Mouse (Mus musculus): Measurements from ENCODE around the gene Gas6. TPM values are rescaled to one million over a fixed set of nuclear protein-coding genes. Genes with fewer than 3 reads are reported as not detected.
A peak's percentile ranks its signal among the peaks of the same experiment; 100 is the strongest.

Gas6 gene
- polyA plus RNA-seq (2016; fragmentation: Nextera tagmentation; extraction: Ambion mirVana) = 20.8 and 22.7 TPM in 2 replicates

GRCm38 (mm10) chr8:13493858-13494631, at the start of gene Gas6:
Gene Gas6, minus strand, starts transcription at chr8:13494490.
- Histone ChIP-seq H3K36me3 (no peaks in the 10 kb centered on the region), H3K27me3 (peaks cover 43% of the 10 kb centered on the region), H3K9ac (peak within 1 kb of the TSS; percentile 63), H3K4me2 (replicated peaks) (peak within 1 kb of the TSS; percentile 90), H3K27ac (no peak within 1 kb of the TSS), H3K9me3 (replicated peaks) (no peaks in the 10 kb centered on the region), H3K4me1 (peaks cover 16% of the 10 kb centered on the region), H3K4me3 (peak within 1 kb of the TSS; percentile 56)
- WGBS = 3% methylated on average over 62 of the region's 64 CpGs
- ATAC-seq (ENCODE audit: low FRiP score) = peak; percentile 85

- no peaks in the 10 kb centered on the region; the same call in 1 of the 2 replicates for H3K4me1 ChIP-seq
- ATAC-seq (ENCODE audit: low FRiP score) = no peak
- H3K9ac ChIP-seq = no peak overlapping the region
- H3K4me3 ChIP-seq = no peak overlapping the region
- no peak overlapping the region for H3K4me2 ChIP-seq (replicated peaks)
- WGBS = 72% methylated on average over 5 of the region's 5 CpGs
- no peaks in the 10 kb centered on the region for H3K36me3 ChIP-seq
- no peaks in the 10 kb centered on the region for H3K27me3 ChIP-seq
- peaks cover 8% of the 10 kb centered on the region; the same call in 1 of the 2 replicates for H3K9me3 ChIP-seq (replicated peaks)
- H3K27ac ChIP-seq = no peak overlapping the region
These were observed 47.2 kb upstream of the Gas6 start for GRCm38 (mm10) chr8:13541526-13541925.

DNA sequence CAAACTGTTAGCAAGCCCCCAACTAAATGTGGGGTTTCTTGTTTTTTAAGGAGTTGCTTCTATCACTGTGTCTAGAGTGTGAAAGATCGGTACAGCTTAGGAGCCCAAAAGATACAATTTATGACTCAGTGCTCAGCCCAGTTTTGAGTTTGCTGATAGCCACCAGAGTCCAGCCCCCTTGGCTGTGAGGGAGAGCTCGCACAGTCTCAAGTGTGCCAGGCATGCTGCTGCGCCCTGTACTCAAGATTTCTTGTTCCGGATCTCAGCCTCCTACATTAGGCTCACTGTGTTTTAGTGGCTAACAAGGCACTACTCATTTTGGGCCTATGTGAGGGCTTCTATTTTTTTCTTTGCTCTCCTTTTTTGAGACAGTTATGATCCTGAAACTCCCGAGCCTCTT, 45.8 kb upstream of the Gas6 start:
- 89% methylated on average over 5 of the region's 5 CpGs for WGBS
- no peaks in the 10 kb centered on the region for H3K27me3 ChIP-seq
- 0 out of 2 replicates have a peak, but pooled peaks cover 3% of the 10 kb centered on the region for H3K9me3 ChIP-seq (replicated peaks)
- no peak overlapping the region for H3K9ac ChIP-seq
- no peak overlapping the region for H3K4me2 ChIP-seq (replicated peaks)
- no peak for ATAC-seq (ENCODE audit: low FRiP score)
- no peak overlapping the region for H3K4me3 ChIP-seq
- no peak overlapping the region for H3K27ac ChIP-seq
- no peaks in the 10 kb centered on the region; the same call in 1 of the 2 replicates for H3K4me1 ChIP-seq
- no peaks in the 10 kb centered on the region for H3K36me3 ChIP-seq

- no peak for ATAC-seq (ENCODE audit: low FRiP score)
These were observed 44.5 kb upstream of the Gas6 start for GRCm38 (mm10) chr8:13538821-13539220.

GRCm38 (mm10) chr8:13537102-13537501, 42.8 kb upstream of the Gas6 start:
- Histone ChIP-seq H3K9me3 (replicated peaks) (no peaks in the 10 kb centered on the region), H3K9ac (no peak overlapping the region), H3K4me3 (no peak overlapping the region), H3K27ac (no peak overlapping the region), H3K4me2 (replicated peaks) (no peak overlapping the region), H3K36me3 (no peaks in the 10 kb centered on the region), H3K27me3 (no peaks in the 10 kb centered on the region), H3K4me1 (no peaks in the 10 kb centered on the region; the same call in 1 of the 2 replicates)
- ATAC-seq (ENCODE audit: low FRiP score) = no peak
- WGBS = 44% methylated on average over 2 of the region's 2 CpGs

More at GRCm38 (mm10) chr8:13538821-13539220, 44.5 kb upstream of the Gas6 start:
- H3K4me3 ChIP-seq = no peak overlapping the region
- H3K4me2 ChIP-seq (replicated peaks) = no peak overlapping the region
- H3K4me1 ChIP-seq = no peaks in the 10 kb centered on the region; the same call in 1 of the 2 replicates
- H3K36me3 ChIP-seq = no peaks in the 10 kb centered on the region
- H3K9ac ChIP-seq = no peak overlapping the region
- WGBS = 60% methylated on average over 6 of the region's 6 CpGs
- H3K27me3 ChIP-seq = no peaks in the 10 kb centered on the region
- H3K27ac ChIP-seq = no peak overlapping the region
- no peaks in the 10 kb centered on the region for H3K9me3 ChIP-seq (replicated peaks)

DNA sequence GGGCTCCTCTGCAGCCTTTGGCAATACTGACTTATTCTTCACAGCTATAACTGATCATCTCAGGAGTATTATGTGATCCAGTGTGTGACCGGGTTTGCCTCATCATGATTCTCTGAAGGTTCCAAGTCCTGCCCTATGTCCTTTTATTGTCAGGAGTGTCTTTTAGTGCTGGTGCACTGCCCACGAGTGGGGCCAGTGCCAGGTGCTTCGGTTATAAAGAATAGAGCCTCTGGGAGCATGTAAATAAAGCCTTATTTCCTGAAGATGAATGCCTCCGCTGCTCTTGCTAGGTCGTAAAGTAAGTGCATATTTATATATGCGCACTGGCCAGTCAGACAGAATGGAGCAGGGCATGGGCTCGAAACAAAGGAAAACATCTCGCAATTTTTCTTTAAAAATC, 38.8 kb upstream of the Gas6 start:
- no peaks in the 10 kb centered on the region for H3K36me3 ChIP-seq
- WGBS = 85% methylated on average over 8 of the region's 8 CpGs

DNA sequence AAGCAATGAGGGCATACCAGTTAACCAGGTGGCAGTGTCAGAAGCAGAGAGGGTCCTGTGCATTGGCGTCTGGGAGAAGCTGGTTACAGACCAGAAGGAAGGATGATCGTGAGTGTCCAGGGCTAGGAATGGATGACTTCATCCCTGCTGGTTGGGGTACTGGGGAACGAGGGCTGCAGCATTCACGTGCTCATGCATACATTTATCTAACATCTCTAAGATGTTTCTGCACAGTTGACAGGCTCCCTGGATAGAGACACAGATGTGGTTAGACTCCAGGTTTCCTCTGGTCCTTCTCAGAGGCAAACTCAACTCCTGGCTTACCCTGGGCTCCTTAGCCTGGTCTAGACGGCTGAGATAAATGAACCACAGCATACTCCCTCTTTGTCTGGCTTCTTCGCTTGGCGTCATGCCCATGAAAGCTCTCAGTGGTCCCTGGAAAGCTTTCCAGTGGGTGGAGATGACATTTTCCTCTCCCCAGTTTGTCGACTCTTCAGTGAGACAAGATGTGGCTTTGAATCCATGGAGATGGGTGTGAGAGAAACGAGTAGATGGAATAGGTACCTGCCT, 37.4 kb upstream of the Gas6 start:
- no peaks in the 10 kb centered on the region; the same call in 1 of the 2 replicates for H3K9me3 ChIP-seq (replicated peaks)
- no peak overlapping the region for H3K27ac ChIP-seq
- H3K9ac ChIP-seq = no peak overlapping the region
- H3K4me3 ChIP-seq = no peak overlapping the region
- no peaks in the 10 kb centered on the region for H3K27me3 ChIP-seq
- peaks cover 16% of the 10 kb centered on the region for H3K4me1 ChIP-seq
- H3K36me3 ChIP-seq = no peaks in the 10 kb centered on the region
- H3K4me2 ChIP-seq (replicated peaks) = no peak overlapping the region
- ATAC-seq (ENCODE audit: low FRiP score) = no peak
- 69% methylated on average over 9 of the region's 9 CpGs for WGBS

More for the DNA sequence above, 38.8 kb upstream of the Gas6 start:
- Histone ChIP-seq H3K4me3 (no peak overlapping the region), H3K27me3 (no peaks in the 10 kb centered on the region), H3K4me1 (peaks cover 16% of the 10 kb centered on the region), H3K9ac (no peak overlapping the region), H3K9me3 (replicated peaks) (no peaks in the 10 kb centered on the region), H3K4me2 (replicated peaks) (no peak overlapping the region), H3K27ac (no peak overlapping the region)
- ATAC-seq (ENCODE audit: low FRiP score) = no peak

DNA sequence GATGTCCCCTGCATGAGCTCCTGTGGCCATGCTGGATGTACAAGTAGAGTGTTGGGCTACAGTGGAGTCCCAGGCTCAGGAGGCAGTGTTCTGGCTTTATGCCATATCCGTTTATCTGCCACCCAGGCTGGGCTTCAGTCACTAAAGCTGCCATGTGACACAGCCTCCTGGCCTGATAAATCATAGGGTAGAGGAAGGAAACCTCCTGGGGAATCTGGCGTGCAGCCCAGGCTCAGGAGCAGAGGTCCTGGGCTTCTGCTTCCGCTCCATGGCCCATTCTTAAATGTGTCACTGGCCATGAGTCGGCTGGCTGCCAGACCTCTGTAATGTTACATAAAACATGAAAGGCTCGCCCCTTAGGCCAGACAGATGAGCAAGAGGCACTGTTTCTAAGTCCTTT, 36.7 kb upstream of the Gas6 start:
- Histone ChIP-seq H3K36me3 (no peaks in the 10 kb centered on the region), H3K27me3 (no peaks in the 10 kb centered on the region), H3K4me2 (replicated peaks) (no peak overlapping the region), H3K9me3 (replicated peaks) (no peaks in the 10 kb centered on the region; the same call in 1 of the 2 replicates), H3K27ac (no peak overlapping the region), H3K9ac (no peak overlapping the region), H3K4me3 (no peak overlapping the region), H3K4me1 (peaks cover 16% of the 10 kb centered on the region)
- 45% methylated on average over 5 of the region's 5 CpGs for WGBS
- ATAC-seq (ENCODE audit: low FRiP score) = peak; percentile 48; the same call in 1 of the 2 replicates

GRCm38 (mm10) chr8:13530401-13530800, 36.1 kb upstream of the Gas6 start:
- H3K27ac ChIP-seq = no peak overlapping the region
- ATAC-seq (ENCODE audit: low FRiP score) = no peak
- no peaks in the 10 kb centered on the region; the same call in 1 of the 2 replicates for H3K9me3 ChIP-seq (replicated peaks)
- H3K4me1 ChIP-seq = peaks cover 16% of the 10 kb centered on the region
- H3K27me3 ChIP-seq = no peaks in the 10 kb centered on the region
- no peak overlapping the region for H3K9ac ChIP-seq
- no peaks in the 10 kb centered on the region for H3K36me3 ChIP-seq
- no peak overlapping the region for H3K4me2 ChIP-seq (replicated peaks)
- H3K4me3 ChIP-seq = no peak overlapping the region
- 88% methylated on average over 3 of the region's 3 CpGs for WGBS

DNA sequence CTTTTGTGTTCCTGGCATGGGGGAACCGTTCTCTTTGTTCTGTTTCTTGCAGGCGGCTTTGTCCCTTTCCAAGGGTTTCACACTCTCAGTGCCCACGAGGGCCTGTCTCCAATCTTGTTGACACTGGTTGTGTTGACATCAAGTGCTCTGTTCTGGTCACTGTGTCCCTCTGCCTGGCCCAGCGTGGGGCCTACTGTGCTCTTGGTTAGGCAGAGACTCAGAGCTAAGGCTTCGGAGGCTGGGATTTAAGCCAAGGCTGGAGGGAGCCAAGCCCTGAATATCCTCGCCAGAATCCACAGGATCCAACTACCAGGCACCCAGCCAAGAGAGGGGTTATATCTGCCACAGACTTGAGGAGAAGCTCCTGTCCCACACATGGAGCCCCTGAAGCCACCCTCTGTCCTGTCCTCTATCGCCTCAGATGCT, 35.6 kb upstream of the Gas6 start:
- H3K9me3 ChIP-seq (replicated peaks) = no peaks in the 10 kb centered on the region; the same call in 1 of the 2 replicates
- no peak overlapping the region for H3K4me3 ChIP-seq
- peaks cover 16% of the 10 kb centered on the region for H3K4me1 ChIP-seq
- H3K4me2 ChIP-seq (replicated peaks) = no peak overlapping the region
- H3K9ac ChIP-seq = no peak overlapping the region
- ATAC-seq (ENCODE audit: low FRiP score) = no peak
- H3K27me3 ChIP-seq = no peaks in the 10 kb centered on the region
- H3K36me3 ChIP-seq = no peaks in the 10 kb centered on the region
- WGBS = 75% methylated on average over 7 of the region's 7 CpGs
- no peak overlapping the region for H3K27ac ChIP-seq

GRCm38 (mm10) chr8:13529011-13529840, 34.9 kb upstream of the Gas6 start:
- H3K4me2 ChIP-seq (replicated peaks) = no peak overlapping the region
- H3K27me3 ChIP-seq = no peaks in the 10 kb centered on the region
- H3K27ac ChIP-seq = no peak overlapping the region
- H3K9ac ChIP-seq = no peak overlapping the region
- ATAC-seq (ENCODE audit: low FRiP score) = no peak
- no peaks in the 10 kb centered on the region; the same call in 1 of the 2 replicates for H3K9me3 ChIP-seq (replicated peaks)
- 70% methylated on average over 15 of the region's 15 CpGs for WGBS
- no peak overlapping the region for H3K4me3 ChIP-seq
- H3K36me3 ChIP-seq = no peaks in the 10 kb centered on the region
- peaks cover 16% of the 10 kb centered on the region for H3K4me1 ChIP-seq

DNA sequence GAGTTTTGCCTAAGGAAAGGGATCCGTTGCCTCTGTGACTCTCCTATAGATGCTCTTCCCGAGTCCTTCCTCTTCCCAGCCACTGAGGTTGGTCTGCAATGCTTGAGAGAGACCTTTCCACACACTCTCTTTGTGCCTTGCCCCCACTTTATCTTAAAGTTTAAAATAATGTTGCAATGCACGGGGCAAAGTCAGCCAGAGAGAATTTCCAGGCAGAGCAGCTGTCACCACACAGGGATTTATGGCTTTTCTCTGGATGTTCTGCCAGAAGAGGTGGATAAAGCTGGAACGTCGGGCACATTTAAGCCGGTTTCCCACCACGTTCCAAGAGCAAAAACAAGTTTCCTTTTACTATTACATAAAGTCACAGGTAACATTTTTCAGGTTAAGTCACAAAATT, 27.1 kb upstream of the Gas6 start:
- Histone ChIP-seq H3K27me3 (no peaks in the 10 kb centered on the region), H3K9me3 (replicated peaks) (no peaks in the 10 kb centered on the region), H3K4me3 (no peak overlapping the region), H3K36me3 (no peaks in the 10 kb centered on the region), H3K27ac (no peak overlapping the region), H3K4me1 (no peaks in the 10 kb centered on the region; the same call in 1 of the 2 replicates), H3K4me2 (replicated peaks) (no peak overlapping the region), H3K9ac (no peak overlapping the region)
- ATAC-seq (ENCODE audit: low FRiP score) = no peak
- 84% methylated on average over 7 of the region's 7 CpGs for WGBS

Measured in hindbrain, embryonic 12.5 days (tissue).